Mouse (Mus musculus) hindbrain, embryonic 16.5 days (tissue): ENCODE measurements around the gene Vwa7. TPM values are rescaled to one million over a fixed set of nuclear protein-coding genes. Genes with fewer than 3 reads are reported as not detected.
"Not testable (repeated sequence)": the region's sequence is repeated elsewhere in the genome, so short reads cannot be mapped to it uniquely, and the experiment has no call there.

Experiments used
- ATAC-seq: fragments of 200-750 bp; cut with Nextera tagmentation; 2 replicates; pipeline ENCODE4 v1.8.0; 2017; ENCODE audit warnings: moderate TSS enrichment, moderate library complexity
- H3K27ac ChIP-seq: fragments of 300-500 bp; sonication (generic); 2 replicates; pipeline ENCODE4 v1.5.1; 2014; ENCODE audit warnings: low read depth, mild to moderate bottlenecking, control low read depth, low read length, moderate library complexity
- H3K27me3 ChIP-seq: fragments of 300-500 bp; sonication (generic); replicated peaks from 2 replicates; pipeline ENCODE4 v1.6.1; 2014; ENCODE audit warnings: low read length; ENCODE audit not compliant: control insufficient read depth, insufficient read depth
- H3K36me3 ChIP-seq: fragments of 300-500 bp; sonication (generic); 2 replicates; pipeline ENCODE4 v1.6.1; 2014; ENCODE audit warnings: mild to moderate bottlenecking, low read length, moderate library complexity, mixed read lengths; ENCODE audit not compliant: control insufficient read depth, insufficient read depth
- H3K4me1 ChIP-seq: fragments of 300-500 bp; sonication (generic); 2 replicates; pipeline ENCODE4 v1.6.1; 2014; ENCODE audit warnings: low read depth, low read length; ENCODE audit not compliant: control insufficient read depth, insufficient read depth
- H3K4me2 ChIP-seq: fragments of 300-500 bp; sonication (generic); 2 replicates; pipeline ENCODE4 v1.6.1; 2014; ENCODE audit warnings: mild to moderate bottlenecking, low read length, control low read depth, moderate library complexity
- H3K4me3 ChIP-seq: fragments of 300-500 bp; sonication (generic); 2 replicates; pipeline ENCODE4 v1.5.1; 2014; ENCODE audit warnings: mild to moderate bottlenecking, low read length, control low read depth, moderate library complexity
- H3K9ac ChIP-seq: fragments of 300-500 bp; sonication (generic); 2 replicates; pipeline ENCODE4 v1.6.1; 2014; ENCODE audit warnings: low read depth, mild to moderate bottlenecking, control low read depth, low read length, moderate library complexity
- H3K9me3 ChIP-seq: fragments of 300-500 bp; sonication (generic); 2 replicates; pipeline ENCODE4 v1.6.1; 2014; ENCODE audit warnings: mild to moderate bottlenecking, low read length, moderate library complexity; ENCODE audit not compliant: control insufficient read depth
- WGBS: fragments of 180-500 bp; shearing (Covaris S2); extraction: QIAGEN DNeasy Blood & Tissue Kit; methylation state at CpG from one replicate; pipeline ENCODE4 v1.1.7; 2014; 5-methylcytosine and 5-hydroxymethylcytosine counted together
- polyA plus RNA-seq: library from polyadenylated mRNA; unstranded; fragments of >200 nt; fragmentation: Nextera tagmentation; extraction: Ambion mirVana; gene quantifications from 2 replicates; pipeline ENCODE4 v1.2.1, GENCODE M21; 2015

The Vwa7 gene
- polyA plus RNA-seq, 1 experiment from 2014 or later: 0.08 TPM

DNA sequence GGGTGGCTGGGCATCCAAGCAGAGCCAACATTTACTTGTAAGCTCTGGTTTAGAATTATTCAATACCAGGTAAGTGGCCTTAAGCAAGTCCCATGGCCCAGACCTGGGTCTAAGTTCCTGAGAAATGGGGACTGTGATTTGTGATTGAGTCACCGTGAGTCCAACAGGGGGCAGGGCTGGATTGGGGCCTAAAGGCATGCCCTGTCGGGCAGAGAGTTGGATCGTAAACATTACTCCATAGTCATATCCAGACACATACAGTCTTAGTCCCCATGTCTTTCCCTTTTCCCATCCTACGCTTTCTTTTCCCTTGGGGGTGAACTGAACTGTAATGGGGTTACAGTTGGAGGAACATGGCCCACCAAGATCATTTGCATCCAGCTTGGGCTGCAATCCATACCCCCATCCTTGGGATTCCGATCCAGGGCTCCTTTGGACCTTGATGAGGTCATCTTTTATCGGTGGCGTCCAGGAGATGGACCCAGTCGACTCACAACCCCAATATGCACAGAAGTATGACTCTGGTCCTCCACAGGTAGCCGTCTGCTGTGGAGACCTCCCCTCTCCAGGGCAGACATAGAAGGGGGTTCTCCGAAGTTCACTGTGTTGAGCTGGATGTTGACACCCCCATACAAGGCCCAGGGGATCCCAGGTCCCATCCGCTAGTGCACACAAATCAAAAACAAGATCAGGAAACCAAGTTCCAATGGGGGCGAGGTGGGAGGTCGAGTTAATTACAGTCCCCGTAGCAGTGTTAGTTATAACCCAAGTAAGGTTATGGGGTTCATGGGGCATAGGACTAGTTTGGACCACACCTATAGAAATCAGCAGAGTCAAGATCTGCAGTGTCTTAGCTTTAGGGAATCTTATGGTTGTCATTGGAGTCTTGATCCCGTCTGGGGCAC, 17.6 kb upstream of the Vwa7 start:
- Histone ChIP-seq H3K9ac (no peak overlapping the region), H3K4me2 (peak overlapping the region; percentile 47), H3K36me3 (no peaks in the 10 kb centered on the region), H3K27ac (no peak overlapping the region), H3K9me3 (no peaks in the 10 kb centered on the region), H3K4me1 (peaks cover 18% of the 10 kb centered on the region), H3K4me3 (no peak overlapping the region), H3K27me3 (no peaks in the 10 kb centered on the region)
- WGBS: 95% methylated on average over 15 of the region's 15 CpGs
- ATAC-seq: no peak

DNA sequence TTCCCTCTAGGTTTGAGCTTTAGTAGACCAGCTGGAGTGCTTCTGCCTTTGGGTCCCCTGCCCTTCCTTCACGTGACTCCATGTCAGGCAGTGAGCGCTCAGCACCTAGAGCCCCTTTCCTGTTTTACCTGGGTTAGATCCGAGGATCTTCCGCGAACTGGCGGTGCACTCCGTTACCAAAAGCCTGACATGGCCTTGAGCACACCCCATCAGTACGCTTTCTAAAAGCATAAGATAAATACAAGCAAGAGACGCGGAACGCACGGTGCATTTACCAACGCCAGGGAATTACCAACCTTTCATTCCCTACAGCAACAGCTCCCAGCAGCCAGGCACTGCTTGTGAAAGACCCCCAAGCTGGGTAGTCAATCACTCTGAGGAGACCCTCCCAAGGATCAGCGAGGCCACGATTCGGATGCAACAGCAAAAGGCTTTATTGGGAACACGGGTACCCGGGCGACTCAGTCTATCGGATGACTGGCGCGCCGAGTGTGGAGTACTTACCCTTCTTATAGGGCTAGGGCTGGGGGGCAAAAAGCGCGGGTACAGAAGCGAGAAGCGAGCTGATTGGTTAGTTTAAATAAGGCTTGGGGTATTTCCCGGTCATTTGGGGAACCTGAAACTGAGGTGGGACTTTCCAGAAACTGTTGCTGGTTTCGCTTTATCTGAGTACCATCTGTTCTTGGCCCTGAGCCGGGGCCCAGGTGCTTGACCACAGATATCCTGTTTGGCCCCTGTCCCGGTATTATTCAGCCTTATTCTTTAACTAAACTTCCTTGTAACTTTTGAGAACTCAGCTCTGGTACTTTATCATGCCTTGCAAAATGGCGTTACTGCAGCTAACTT, 16.3 kb upstream of the Vwa7 start:
- Histone ChIP-seq H3K27ac (peak overlapping the region; percentile 98), H3K4me3 (peak overlapping the region; percentile 89), H3K4me1 (peaks cover 18% of the 10 kb centered on the region), H3K9ac (peak overlapping the region; percentile 95), H3K4me2 (peak overlapping the region; percentile 99)
- not testable (repeated sequence) for ATAC-seq, H3K27me3 ChIP-seq, H3K9me3 ChIP-seq, H3K36me3 ChIP-seq
- 21% methylated on average over 29 of the region's 32 CpGs for WGBS

DNA sequence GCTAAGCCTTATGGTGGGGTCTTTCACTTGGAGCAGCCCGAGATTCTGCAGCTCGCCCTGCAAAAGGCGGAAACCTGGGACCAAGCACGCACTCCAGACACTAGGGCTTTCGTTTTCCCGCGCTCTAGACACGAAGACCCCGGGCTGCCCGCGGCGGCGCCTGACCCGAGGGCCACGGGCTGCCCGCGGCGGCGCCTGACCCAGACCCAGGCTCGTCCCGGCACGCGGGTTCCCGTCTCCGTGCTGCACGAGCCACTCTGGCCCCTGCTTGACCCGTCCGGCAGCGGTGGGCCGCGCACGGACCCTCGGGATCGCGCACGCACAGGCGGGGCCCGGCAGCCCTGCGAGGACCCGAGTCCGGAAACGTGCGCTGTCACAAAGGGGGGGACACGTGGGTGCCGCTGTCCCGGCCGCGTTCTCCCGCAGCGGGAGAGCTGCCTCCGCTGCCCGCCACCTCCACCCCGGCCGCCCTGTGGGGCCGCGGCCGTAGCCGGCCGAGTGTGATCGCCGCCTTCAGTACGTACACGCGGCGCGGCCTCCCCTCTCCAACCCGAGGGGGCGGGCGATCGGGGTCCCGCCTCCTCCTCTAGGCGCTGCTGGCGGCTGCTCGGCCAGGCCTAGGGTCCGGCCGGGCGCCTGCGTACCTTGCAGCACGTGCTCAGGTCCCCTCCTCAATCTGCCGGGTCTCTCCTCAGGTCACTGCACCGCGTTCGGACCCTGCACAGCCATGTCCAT, 15.5 kb upstream of the Vwa7 start, which contains the start of gene Vars:
Gene Vars, plus strand, starts transcription at position 271 of the 735 bp plus-strand sequence.
- Histone ChIP-seq H3K36me3 (peaks cover 13% of the 10 kb centered on the region), H3K4me1 (peaks cover 18% of the 10 kb centered on the region), H3K27me3 (no peaks in the 10 kb centered on the region), H3K9me3 (no peaks in the 10 kb centered on the region), H3K4me3 (peak within 1 kb of the TSS; percentile 89), H3K27ac (peak within 1 kb of the TSS; percentile 98), H3K9ac (peak within 1 kb of the TSS; percentile 95), H3K4me2 (peak within 1 kb of the TSS; percentile 99)
- WGBS: under 1% methylated on average over 71 of the region's 83 CpGs
- peak; percentile 92 for ATAC-seq

DNA sequence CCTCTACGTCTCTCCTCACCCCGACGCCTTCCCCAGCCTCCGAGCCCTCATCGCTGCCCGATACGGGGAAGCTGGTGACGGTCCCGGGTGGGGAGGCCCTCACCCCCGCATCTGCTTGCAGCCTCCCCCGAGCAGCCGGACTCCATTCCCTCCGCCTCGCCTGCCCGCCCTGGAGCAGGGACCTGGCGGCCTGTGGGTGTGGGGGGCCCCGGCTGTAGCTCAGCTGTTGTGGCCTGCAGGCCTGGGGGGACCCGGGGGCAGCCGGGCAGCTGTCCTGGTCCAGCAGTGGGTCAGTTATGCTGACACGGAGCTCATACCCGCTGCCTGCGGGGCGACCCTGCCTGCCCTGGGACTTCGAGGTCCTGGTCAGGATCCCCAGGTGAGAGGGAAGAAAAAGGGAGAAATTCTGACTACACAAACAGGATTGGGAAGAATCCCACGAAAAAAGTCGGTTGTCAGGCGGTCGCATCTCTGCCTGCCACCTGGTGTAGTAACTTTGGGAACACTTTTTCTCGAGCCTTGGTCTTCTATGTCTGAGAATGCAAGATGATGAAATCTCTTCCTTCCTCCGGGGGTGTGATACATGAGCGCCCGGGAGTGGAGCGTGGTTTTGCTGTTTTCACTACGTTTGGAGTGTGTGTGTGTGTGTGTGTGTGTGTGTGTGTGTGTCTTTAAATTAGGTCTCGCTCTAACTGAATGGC, 14.8 kb upstream of the Vwa7 start:
- under 1% methylated on average over 32 of the region's 35 CpGs for WGBS
- Histone ChIP-seq H3K9me3 (no peaks in the 10 kb centered on the region), H3K4me2 (peak overlapping the region; percentile 99), H3K4me3 (peak overlapping the region; percentile 89), H3K36me3 (peaks cover 13% of the 10 kb centered on the region), H3K9ac (peak overlapping the region; percentile 95), H3K27ac (peak overlapping the region; percentile 98), H3K4me1 (peaks cover 18% of the 10 kb centered on the region), H3K27me3 (no peaks in the 10 kb centered on the region)
- ATAC-seq: peak; percentile 43; the same call in 1 of the 2 replicates

DNA sequence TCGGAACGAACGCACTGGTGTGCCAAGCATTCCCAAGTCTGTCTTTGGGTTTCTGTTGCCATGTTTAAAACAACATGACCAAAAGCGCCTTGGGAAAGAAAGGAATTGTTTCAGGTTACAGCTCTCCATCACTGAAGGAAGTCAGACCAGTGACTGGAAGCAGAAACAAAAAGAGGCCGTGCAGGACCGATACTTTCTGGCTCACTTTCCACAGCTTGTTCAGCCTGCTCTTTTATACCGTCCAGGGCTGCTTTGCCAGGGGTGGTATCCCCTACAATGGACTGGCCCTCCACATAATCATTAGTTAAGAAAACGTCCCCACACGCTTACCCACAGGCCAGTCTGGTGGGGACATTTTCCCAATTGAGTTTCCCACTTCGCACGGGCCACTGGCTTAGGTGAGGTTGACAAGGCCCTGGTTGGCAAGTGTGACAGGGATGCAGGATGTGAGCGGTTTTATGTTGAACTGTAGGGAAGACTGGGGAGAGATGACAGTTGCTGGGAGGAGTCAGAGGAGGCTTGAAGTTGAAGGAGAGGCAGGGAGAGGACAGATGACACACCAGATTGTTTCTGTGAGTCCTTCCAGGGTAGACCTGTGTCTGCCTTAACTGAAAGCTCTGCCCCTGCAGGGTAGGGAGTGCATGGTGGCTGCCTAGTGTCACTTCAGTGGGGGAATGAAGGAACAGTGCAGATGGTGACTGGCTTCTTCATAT, 14.1 kb upstream of the Vwa7 start:
- H3K4me3 ChIP-seq: peak overlapping the region; percentile 89
- ATAC-seq: no peak
- H3K36me3 ChIP-seq: peaks cover 15% of the 10 kb centered on the region
- WGBS: 9% methylated on average over 12 of the region's 12 CpGs
- H3K9me3 ChIP-seq: no peaks in the 10 kb centered on the region
- peak overlapping the region; percentile 44; the same call in 1 of the 2 replicates for H3K27ac ChIP-seq
- peak overlapping the region; percentile 95 for H3K9ac ChIP-seq
- peaks cover 18% of the 10 kb centered on the region for H3K4me1 ChIP-seq
- H3K27me3 ChIP-seq: no peaks in the 10 kb centered on the region
- H3K4me2 ChIP-seq: peak overlapping the region; percentile 99

DNA sequence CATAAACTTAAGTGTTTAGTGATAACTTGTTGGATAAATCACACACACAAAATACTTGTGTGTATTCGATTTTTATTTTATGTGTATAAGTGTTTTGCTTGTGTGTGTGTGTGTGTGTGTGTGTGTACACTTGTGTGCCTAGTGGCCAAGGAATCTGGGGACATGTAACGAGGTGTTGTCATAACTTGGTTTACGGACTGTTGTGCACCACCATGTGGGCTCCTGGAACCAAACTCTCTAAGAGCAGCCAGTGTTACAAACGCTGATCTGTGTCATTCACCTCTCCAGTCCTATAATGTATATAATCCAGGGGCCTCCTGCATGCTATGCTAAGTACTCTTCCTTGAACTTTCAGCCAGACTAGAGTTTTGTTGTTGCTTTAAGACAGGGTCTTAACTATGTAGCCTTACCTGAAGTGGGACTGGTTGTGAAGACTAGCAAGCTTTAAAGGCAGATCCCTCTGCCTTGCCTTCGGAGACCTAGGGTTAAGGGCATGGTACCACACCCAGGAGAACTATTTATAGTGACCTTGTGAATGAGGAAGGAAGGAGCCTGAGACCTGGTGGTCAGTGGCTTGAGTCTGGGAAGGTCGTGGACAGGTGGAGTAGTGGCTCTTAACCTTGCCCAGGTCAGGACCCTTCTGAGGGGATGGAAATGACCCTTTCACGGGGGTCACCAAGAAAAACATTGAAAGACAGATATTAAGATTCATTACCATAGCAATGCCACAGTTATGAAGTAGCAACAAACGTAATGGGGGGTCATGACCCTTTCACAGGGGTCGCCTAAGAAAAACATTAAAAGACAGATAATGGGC, 13.1 kb upstream of the Vwa7 start:
- no peaks in the 10 kb centered on the region for H3K27me3 ChIP-seq
- no peak overlapping the region for H3K27ac ChIP-seq
- peaks cover 18% of the 10 kb centered on the region for H3K4me1 ChIP-seq
- peaks cover 22% of the 10 kb centered on the region for H3K36me3 ChIP-seq
- ATAC-seq: no peak
- H3K4me3 ChIP-seq: no peak overlapping the region
- H3K9me3 ChIP-seq: no peaks in the 10 kb centered on the region
- WGBS: 73% methylated on average over 9 of the region's 9 CpGs
- H3K4me2 ChIP-seq: no peak overlapping the region
- H3K9ac ChIP-seq: no peak overlapping the region; the same call in 1 of the 2 replicates

DNA sequence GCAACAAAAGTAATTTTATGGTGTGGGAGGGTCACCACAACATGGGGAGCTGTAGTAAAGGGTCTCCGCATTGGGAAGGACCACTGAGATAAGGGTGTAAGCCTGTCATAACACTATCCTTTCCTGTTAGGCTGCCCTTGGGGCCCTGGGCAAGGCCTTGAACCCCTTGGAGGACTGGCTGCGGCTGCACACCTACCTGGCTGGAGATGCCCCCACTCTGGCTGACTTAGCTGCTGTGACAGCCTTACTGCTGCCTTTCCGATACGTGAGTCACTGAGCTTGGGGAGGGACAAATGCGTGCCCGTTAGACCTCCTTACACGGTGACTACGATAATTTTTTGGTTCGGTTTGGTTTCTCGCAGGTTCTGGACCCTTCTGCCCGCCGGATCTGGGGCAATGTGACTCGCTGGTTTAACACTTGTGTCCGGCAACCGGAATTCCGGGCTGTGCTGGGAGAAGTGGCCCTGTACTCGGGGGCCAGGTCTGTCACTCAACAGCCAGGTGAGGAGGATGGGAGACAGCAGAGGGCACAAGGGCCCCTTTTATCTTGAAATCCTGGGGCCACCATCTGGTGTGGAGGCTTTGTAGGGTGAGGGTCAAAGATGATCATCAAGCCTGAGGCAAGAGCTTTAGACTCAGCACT, 12.2 kb upstream of the Vwa7 start:
- peaks cover 25% of the 10 kb centered on the region for H3K36me3 ChIP-seq
- no peak overlapping the region for H3K9ac ChIP-seq
- no peaks in the 10 kb centered on the region for H3K27me3 ChIP-seq
- no peak overlapping the region for H3K4me2 ChIP-seq
- H3K27ac ChIP-seq: no peak overlapping the region
- H3K4me1 ChIP-seq: peaks cover 18% of the 10 kb centered on the region
- 95% methylated on average over 17 of the region's 17 CpGs for WGBS
- H3K9me3 ChIP-seq: no peaks in the 10 kb centered on the region
- ATAC-seq: no peak
- H3K4me3 ChIP-seq: no peak overlapping the region
